Mouse (Mus musculus): ENCODE measurements around the gene 4932438A13Rik. TPM values are rescaled to one million over a fixed set of nuclear protein-coding genes. Genes with fewer than 3 reads are reported as not detected.

The 4932438A13Rik gene
- polyA plus RNA-seq, 1 experiment from 2014 or later: 44.4 TPM

DNA sequence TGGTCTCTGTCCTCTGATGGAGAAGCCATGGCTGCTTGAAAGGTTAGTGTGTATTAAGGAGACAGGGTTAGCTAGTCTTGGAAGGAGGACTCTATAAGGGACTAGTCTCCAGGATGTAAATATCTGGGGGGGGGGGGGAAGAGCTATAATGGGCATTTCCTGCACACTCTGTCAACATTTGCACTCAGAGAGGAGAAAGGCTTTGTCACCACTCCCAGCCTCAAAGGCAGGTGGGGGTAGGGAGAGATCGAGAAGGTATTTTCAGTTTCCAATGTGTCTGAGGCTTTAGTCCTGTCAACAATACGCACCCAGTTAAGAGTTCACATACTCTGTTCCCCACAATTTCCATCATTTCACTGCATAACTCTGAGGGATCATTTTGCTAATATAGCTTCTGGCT, 28.1 kb upstream of the 4932438A13Rik start:
- WGBS: 91% methylated on average over 2 of the region's 2 CpGs

DNA sequence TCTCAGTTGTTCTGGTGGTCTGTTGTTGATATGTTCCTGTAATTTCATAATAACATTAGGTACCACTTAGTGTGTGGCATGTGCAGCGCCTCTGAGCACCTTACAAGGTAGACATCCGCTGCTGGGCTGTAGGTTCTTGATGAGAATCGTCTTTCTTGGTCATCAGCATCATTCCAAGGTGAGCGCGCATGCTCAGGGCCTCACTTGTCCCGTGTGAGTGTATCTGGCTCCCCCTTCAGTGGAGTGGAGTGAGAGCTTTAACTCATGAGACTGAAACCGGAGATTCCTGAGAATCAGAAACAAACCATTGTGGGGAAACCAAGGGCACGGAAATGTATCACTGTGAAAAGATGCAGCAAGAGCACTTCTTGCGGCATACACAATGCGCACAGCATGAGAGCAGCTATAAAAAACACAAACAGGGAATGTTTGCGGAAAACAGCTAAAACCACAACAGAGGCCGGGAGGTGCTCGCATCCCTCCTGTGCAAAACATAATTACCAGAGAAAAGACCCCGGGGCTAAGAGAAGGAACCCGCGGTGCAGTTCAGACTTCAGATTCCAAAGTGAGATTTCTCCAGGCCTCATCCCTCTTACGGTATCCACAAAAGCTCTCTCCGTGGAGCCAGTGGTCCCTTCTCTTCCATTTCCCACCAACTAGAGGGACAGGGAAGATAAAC, 27.2 kb upstream of the 4932438A13Rik start:
- Histone ChIP-seq H3K4me1 (ENCODE audit: control insufficient read depth, insufficient read depth, low read length) (no peaks in the 10 kb centered on the region), H3K9me3 (ENCODE audit: control insufficient read depth, low read length) (no peaks in the 10 kb centered on the region), H3K4me3 (ENCODE audit: low read depth, low read length) (no peak overlapping the region), H3K27ac (ENCODE audit: low read depth, low read length) (no peak overlapping the region), H3K36me3 (ENCODE audit: control insufficient read depth, insufficient read depth, low read length) (no peaks in the 10 kb centered on the region), H3K27me3 (ENCODE audit: control insufficient read depth, insufficient read depth, low read length) (no peaks in the 10 kb centered on the region), H3K4me2 (ENCODE audit: low read depth) (peak overlapping the region; percentile 35), H3K9ac (ENCODE audit: low read length) (no peak overlapping the region)
- ATAC-seq (ENCODE audit: insufficient read depth, low FRiP score, low TSS enrichment) (peak; percentile 55; the same call in 1 of the 2 replicates), DNase-seq (ENCODE audit: low spot score) (peak; percentile 29)
- WGBS: 19% methylated on average over 18 of the region's 18 CpGs

More for the DNA sequence above, 28.1 kb upstream of the 4932438A13Rik start:
- Histone ChIP-seq H3K9ac (ENCODE audit: low read length) (no peak overlapping the region), H3K27me3 (ENCODE audit: control insufficient read depth, insufficient read depth, low read length) (no peaks in the 10 kb centered on the region), H3K4me1 (ENCODE audit: control insufficient read depth, insufficient read depth, low read length) (no peaks in the 10 kb centered on the region), H3K4me2 (ENCODE audit: low read depth) (no peak overlapping the region), H3K27ac (ENCODE audit: low read depth, low read length) (no peak overlapping the region), H3K4me3 (ENCODE audit: low read depth, low read length) (no peak overlapping the region), H3K9me3 (ENCODE audit: control insufficient read depth, low read length) (no peaks in the 10 kb centered on the region), H3K36me3 (ENCODE audit: control insufficient read depth, insufficient read depth, low read length) (no peaks in the 10 kb centered on the region)
- DNase-seq (ENCODE audit: low spot score): no peak
- ATAC-seq (ENCODE audit: insufficient read depth, low FRiP score, low TSS enrichment): no peak

DNA sequence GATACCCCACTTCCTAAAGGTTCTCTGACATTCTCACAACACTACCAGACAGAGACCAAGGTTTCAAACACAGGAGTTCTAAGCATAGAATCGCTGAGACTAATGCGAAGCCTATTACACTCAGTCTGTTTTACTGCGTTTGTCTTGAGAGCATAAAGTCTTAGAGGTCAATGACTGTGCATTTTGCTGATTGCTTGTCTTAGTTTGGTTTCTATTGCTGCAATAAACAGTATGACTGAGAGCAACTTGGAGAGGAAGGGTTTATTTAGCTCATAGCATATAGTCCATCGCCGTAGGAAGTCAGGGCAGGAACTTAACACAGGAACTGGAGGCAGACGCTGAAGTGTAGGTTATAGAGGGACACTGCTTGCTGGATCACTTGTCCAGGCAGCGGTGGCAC, 26.1 kb upstream of the 4932438A13Rik start:
- no peak for DNase-seq (ENCODE audit: low spot score)
- Histone ChIP-seq H3K4me1 (ENCODE audit: control insufficient read depth, insufficient read depth, low read length) (no peaks in the 10 kb centered on the region), H3K27me3 (ENCODE audit: control insufficient read depth, insufficient read depth, low read length) (no peaks in the 10 kb centered on the region), H3K9ac (ENCODE audit: low read length) (no peak overlapping the region), H3K9me3 (ENCODE audit: control insufficient read depth, low read length) (no peaks in the 10 kb centered on the region), H3K27ac (ENCODE audit: low read depth, low read length) (no peak overlapping the region), H3K4me2 (ENCODE audit: low read depth) (no peak overlapping the region), H3K4me3 (ENCODE audit: low read depth, low read length) (no peak overlapping the region), H3K36me3 (ENCODE audit: control insufficient read depth, insufficient read depth, low read length) (no peaks in the 10 kb centered on the region)
- no peak for ATAC-seq (ENCODE audit: insufficient read depth, low FRiP score, low TSS enrichment)
- WGBS: 89% methylated on average over 7 of the region's 7 CpGs

DNA sequence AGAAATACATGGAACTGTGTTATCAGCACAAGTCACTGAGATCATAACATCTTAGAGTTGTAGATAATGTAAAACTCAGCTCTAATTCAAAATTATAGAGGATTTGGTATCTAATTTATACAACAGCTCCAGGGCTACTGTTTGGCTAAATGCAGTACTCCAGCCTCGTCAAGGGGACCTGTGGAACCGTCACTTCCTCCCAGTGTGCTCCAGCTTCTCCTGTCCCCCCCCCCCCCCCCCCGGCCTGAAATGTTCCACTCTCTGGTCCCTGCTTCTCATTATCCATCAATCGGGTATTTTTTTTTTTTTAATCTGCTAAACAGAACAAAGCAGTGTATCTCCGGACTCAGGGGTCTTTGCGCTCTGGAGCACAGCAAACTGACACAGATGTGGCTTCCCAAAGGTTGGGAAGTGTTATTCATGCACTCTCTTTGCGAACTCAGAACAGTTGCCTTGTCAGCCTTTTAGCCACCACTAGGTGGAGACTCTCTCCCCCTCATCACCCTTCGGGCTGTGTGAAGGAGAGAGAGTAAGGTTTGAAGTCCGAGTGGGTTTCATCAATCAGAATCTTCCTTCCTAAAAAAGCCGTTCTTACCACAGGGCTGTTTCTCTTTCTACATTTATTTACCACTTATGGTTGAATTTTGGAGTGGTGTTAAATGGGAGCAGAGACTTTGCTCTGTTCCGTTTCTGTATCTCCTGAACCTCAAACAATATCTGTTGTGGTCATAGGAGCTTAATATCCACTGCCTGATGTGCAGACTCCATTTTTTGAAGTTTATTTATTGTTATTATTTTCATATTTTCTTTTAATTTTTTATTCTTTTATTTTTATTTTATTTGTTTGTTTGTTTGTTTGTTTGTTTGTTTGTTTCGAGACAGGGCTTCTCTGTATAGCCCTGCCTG, 22.0 kb upstream of the 4932438A13Rik start:
- H3K4me2 ChIP-seq (ENCODE audit: low read depth): no peak overlapping the region
- H3K27me3 ChIP-seq (ENCODE audit: control insufficient read depth, insufficient read depth, low read length): no peaks in the 10 kb centered on the region
- H3K4me1 ChIP-seq (ENCODE audit: control insufficient read depth, insufficient read depth, low read length): no peaks in the 10 kb centered on the region
- ATAC-seq (ENCODE audit: insufficient read depth, low FRiP score, low TSS enrichment): peak; percentile 82; the same call in 1 of the 2 replicates
- no peaks in the 10 kb centered on the region for H3K9me3 ChIP-seq (ENCODE audit: control insufficient read depth, low read length)
- H3K36me3 ChIP-seq (ENCODE audit: control insufficient read depth, insufficient read depth, low read length): no peaks in the 10 kb centered on the region
- DNase-seq (ENCODE audit: low spot score): peak; percentile 77
- H3K27ac ChIP-seq (ENCODE audit: low read depth, low read length): no peak overlapping the region
- H3K4me3 ChIP-seq (ENCODE audit: low read depth, low read length): no peak overlapping the region
- H3K9ac ChIP-seq (ENCODE audit: low read length): no peak overlapping the region
- WGBS: 20% methylated on average over 12 of the region's 12 CpGs

DNA sequence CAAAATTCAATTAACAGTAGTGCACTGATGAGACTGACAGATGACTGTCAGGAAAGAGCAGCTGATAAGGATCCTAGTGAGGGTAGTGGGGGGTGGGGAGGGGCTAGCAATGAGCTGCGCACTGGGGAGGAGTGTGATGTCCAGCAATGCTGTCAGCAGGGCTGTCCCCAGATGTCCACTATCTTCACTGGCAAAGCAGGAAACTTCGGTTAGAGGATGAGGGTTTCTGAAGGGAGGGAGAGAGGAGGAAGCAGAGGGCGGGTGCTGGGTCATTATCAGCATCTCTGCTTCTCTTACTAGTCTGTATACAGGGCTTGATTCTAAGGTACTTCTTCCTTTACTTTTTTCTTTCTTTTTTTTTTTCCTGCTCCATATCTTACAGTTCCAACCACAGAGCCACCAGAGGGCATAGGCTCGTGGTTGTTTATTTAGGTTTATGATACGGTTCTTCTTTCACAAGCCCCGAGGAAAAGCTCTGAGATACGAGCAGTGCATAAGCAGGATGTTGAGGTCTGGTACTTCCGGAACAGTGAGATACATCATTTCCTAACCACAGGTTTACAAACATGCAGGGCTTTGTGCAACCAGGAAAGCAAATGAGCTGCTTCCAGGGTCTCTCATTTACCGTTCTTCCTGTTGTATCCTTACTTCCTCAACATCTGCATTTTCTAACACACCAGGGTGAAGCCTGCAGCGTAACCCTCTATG, 9.0 kb upstream of the 4932438A13Rik start:
- 56% methylated on average over 10 of the region's 10 CpGs for WGBS
- no peak for ATAC-seq (ENCODE audit: insufficient read depth, low FRiP score, low TSS enrichment)
- Histone ChIP-seq H3K4me1 (ENCODE audit: control insufficient read depth, insufficient read depth, low read length) (no peaks in the 10 kb centered on the region), H3K36me3 (ENCODE audit: control insufficient read depth, insufficient read depth, low read length) (no peaks in the 10 kb centered on the region), H3K27ac (ENCODE audit: low read depth, low read length) (no peak overlapping the region), H3K9me3 (ENCODE audit: control insufficient read depth, low read length) (no peaks in the 10 kb centered on the region), H3K27me3 (ENCODE audit: control insufficient read depth, insufficient read depth, low read length) (no peaks in the 10 kb centered on the region), H3K4me3 (ENCODE audit: low read depth, low read length) (no peak overlapping the region), H3K9ac (ENCODE audit: low read length) (no peak overlapping the region), H3K4me2 (ENCODE audit: low read depth) (no peak overlapping the region)
- DNase-seq (ENCODE audit: low spot score): no peak

DNA sequence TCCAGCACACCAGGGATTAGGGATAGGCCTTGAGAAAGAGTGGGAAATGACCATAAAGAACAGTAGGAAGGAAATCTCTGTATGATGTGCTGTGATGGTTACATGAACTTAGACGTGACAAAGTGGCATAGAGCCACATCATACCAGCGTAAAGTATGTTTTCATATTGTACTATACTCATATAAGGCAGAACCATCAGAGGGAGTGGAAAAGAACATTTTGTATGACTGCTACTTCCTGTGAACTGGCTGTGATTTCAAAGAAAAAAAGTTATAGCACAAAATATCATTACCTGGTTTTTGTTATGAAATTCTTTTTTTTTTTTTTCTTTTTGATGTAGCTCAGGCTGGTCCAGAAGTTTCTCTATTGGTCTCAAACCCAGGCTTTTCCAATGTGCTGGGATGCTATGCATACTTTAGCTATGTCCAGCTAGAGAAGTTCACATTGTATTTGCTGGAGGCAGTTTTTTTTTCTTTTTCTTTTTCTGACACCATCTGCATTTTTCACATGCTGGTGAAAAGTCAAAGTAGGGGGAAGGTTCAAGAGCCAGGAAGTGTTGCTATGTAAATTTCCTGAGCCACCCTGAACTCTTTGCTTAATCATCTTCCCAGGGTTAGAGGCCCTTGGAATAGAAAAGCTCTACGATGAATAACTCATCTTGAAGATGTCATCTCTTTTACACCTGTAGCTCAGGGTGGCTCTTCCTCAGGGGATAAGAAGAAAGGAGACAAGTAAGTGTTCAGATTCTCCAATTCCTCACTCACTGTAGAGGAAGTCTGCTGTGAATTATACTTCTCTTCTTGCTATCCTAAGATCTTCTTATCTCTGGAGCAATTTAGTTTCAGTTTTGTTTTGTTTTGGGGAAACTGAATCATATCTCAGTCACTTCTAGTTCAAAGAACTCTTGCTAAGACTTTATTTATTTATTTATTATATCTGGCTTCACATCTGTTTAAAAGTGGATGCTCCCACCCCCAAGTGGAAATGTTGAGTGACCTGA, 1.2 kb upstream of the 4932438A13Rik start:
- no peaks in the 10 kb centered on the region for H3K27me3 ChIP-seq (ENCODE audit: control insufficient read depth, insufficient read depth, low read length)
- no peaks in the 10 kb centered on the region for H3K9me3 ChIP-seq (ENCODE audit: control insufficient read depth, low read length)
- DNase-seq (ENCODE audit: low spot score) (no peak), ATAC-seq (ENCODE audit: insufficient read depth, low FRiP score, low TSS enrichment) (no peak)
- H3K4me1 ChIP-seq (ENCODE audit: control insufficient read depth, insufficient read depth, low read length): peaks cover 6% of the 10 kb centered on the region; the same call in 1 of the 2 replicates
- no peak overlapping the region for H3K4me2 ChIP-seq (ENCODE audit: low read depth)
- H3K4me3 ChIP-seq (ENCODE audit: low read depth, low read length): no peak overlapping the region
- no peaks in the 10 kb centered on the region for H3K36me3 ChIP-seq (ENCODE audit: control insufficient read depth, insufficient read depth, low read length)
- H3K9ac ChIP-seq (ENCODE audit: low read length): no peak overlapping the region
- 92% methylated on average over 3 of the region's 3 CpGs for WGBS
- no peak overlapping the region for H3K27ac ChIP-seq (ENCODE audit: low read depth, low read length)

DNA sequence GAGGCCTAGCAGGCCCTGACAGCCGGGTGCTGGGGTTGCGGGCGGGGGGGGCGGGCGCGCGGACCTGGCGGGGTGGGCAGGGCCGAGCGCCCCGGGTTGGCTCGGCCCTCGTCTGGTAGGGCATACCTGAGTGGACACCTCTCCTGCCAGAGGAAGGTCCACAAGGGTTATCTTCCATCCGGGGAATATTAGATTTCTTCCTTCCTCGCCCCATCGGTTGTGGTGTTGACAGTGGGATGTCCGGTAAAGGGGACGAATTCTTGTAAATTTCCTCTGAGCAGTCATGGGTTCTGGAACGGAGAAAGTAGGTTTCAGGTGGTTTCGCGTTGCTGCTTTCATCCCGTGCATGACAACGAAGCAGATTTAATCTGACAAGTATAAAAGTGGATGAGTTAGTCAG, 523 bp downstream of the 4932438A13Rik start:
- peak overlapping the region; percentile 67 for H3K9ac ChIP-seq (ENCODE audit: low read length)
- ATAC-seq (ENCODE audit: insufficient read depth, low FRiP score, low TSS enrichment): peak; percentile 68
- H3K36me3 ChIP-seq (ENCODE audit: control insufficient read depth, insufficient read depth, low read length): no peaks in the 10 kb centered on the region
- H3K9me3 ChIP-seq (ENCODE audit: control insufficient read depth, low read length): no peaks in the 10 kb centered on the region
- peak overlapping the region; percentile 69 for H3K4me2 ChIP-seq (ENCODE audit: low read depth)
- peaks cover 6% of the 10 kb centered on the region; the same call in 1 of the 2 replicates for H3K4me1 ChIP-seq (ENCODE audit: control insufficient read depth, insufficient read depth, low read length)
- WGBS: 4% methylated on average over 19 of the region's 23 CpGs
- no peak overlapping the region for H3K27ac ChIP-seq (ENCODE audit: low read depth, low read length)
- peak overlapping the region; percentile 80 for H3K4me3 ChIP-seq (ENCODE audit: low read depth, low read length)
- DNase-seq (ENCODE audit: low spot score): no peak
- no peaks in the 10 kb centered on the region for H3K27me3 ChIP-seq (ENCODE audit: control insufficient read depth, insufficient read depth, low read length)

DNA sequence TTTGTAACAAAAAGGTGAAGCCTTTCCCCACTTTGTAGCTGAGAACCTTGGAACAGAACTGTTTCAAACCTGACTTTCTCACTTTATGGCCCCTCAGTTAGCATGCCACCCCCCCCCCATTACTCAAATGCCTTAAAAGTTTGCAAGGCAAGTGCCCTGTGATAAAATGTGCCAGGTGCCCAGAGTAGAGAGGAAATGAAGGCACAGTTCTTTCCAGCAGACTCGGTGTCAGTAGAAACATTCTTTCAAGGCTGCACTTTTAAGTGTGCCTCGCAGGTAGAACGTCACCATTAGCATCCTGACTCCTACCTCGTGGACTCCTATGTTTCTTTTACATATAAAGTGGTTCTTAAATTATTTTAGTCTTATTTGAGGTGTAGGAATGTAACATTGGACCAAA, 977 bp downstream of the 4932438A13Rik start:
- H3K4me3 ChIP-seq (ENCODE audit: low read depth, low read length): peak overlapping the region; percentile 80
- H3K27ac ChIP-seq (ENCODE audit: low read depth, low read length): no peak overlapping the region
- DNase-seq (ENCODE audit: low spot score) (no peak), ATAC-seq (ENCODE audit: insufficient read depth, low FRiP score, low TSS enrichment) (no peak)
- no peaks in the 10 kb centered on the region for H3K9me3 ChIP-seq (ENCODE audit: control insufficient read depth, low read length)
- H3K36me3 ChIP-seq (ENCODE audit: control insufficient read depth, insufficient read depth, low read length): no peaks in the 10 kb centered on the region
- H3K9ac ChIP-seq (ENCODE audit: low read length): no peak overlapping the region
- H3K4me2 ChIP-seq (ENCODE audit: low read depth): peak overlapping the region; percentile 69
- peaks cover 6% of the 10 kb centered on the region; the same call in 1 of the 2 replicates for H3K4me1 ChIP-seq (ENCODE audit: control insufficient read depth, insufficient read depth, low read length)
- no peaks in the 10 kb centered on the region for H3K27me3 ChIP-seq (ENCODE audit: control insufficient read depth, insufficient read depth, low read length)
- WGBS: 84% methylated on average over 4 of the region's 4 CpGs

Measured in neural tube, embryonic 11.5 days (tissue).